Mouse (Mus musculus): Measurements from ENCODE around the gene Scd2. TPM values are rescaled to one million over a fixed set of nuclear protein-coding genes. Genes with fewer than 3 reads are reported as not detected.
"Not testable (repeated sequence)": the region's sequence is repeated elsewhere in the genome, so short reads cannot be mapped to it uniquely, and the experiment has no call there.

Gene Scd2
- total and polyA plus RNA-seq, 2 experiments from 2014 or later, result 224 to 948 TPM

GRCm38 (mm10) chr19:44248854-44249351 lies 44.6 kb upstream of the Scd2 start:
- ATAC-seq (ENCODE audit: low FRiP score) (no peak), DNase-seq (ENCODE audit: low spot score) (no peak)
- Histone ChIP-seq H3K4me2 (ENCODE audit: low read depth, low read length, poor library complexity, severe bottlenecking) (peak overlapping the region; percentile 66), H3K4me1 (ENCODE audit: insufficient read depth, low read length) (peaks cover 7% of the 10 kb centered on the region; the same call in 1 of the 2 replicates), H3K4me3 (ENCODE audit: low read depth, low read length) (no peak overlapping the region), H3K27ac (ENCODE audit: low read depth, low read length) (peak overlapping the region; percentile 88), H3K9me3 (ENCODE audit: low read length) (no peaks in the 10 kb centered on the region), H3K36me3 (ENCODE audit: insufficient read depth, low read length) (no peaks in the 10 kb centered on the region), H3K9ac (replicated peaks; ENCODE audit: low read length, poor library complexity, severe bottlenecking) (no peak overlapping the region), H3K27me3 (ENCODE audit: insufficient read depth, low read length) (no peaks in the 10 kb centered on the region)
- WGBS, result 71% methylated on average over 11 of the region's 11 CpGs
- TF ChIP-seq CTCF (IDR thresholded peaks at IDR 0.05), result no peak

- not testable (repeated sequence) for H3K9me3 ChIP-seq (ENCODE audit: low read length); H3K36me3 ChIP-seq (ENCODE audit: insufficient read depth, low read length); DNase-seq (ENCODE audit: low spot score); H3K4me3 ChIP-seq (ENCODE audit: low read depth, low read length); ATAC-seq (ENCODE audit: low FRiP score); H3K27ac ChIP-seq (ENCODE audit: low read depth, low read length); H3K4me1 ChIP-seq (ENCODE audit: insufficient read depth, low read length); H3K9ac ChIP-seq (replicated peaks; ENCODE audit: low read length, poor library complexity, severe bottlenecking); H3K27me3 ChIP-seq (ENCODE audit: insufficient read depth, low read length); H3K4me2 ChIP-seq (ENCODE audit: low read depth, low read length, poor library complexity, severe bottlenecking)
- WGBS, result 91% methylated on average over 6 of the region's 6 CpGs
Measured at GRCm38 (mm10) chr19:44251138-44251537, 42.3 kb upstream of the Scd2 start.

- H3K27me3 ChIP-seq (ENCODE audit: insufficient read depth, low read length), result no peaks in the 10 kb centered on the region
- H3K4me3 ChIP-seq (ENCODE audit: low read depth, low read length), result no peak overlapping the region
- DNase-seq (ENCODE audit: low spot score) (no peak), ATAC-seq (ENCODE audit: low FRiP score) (no peak)
- no peaks in the 10 kb centered on the region for H3K4me1 ChIP-seq (ENCODE audit: insufficient read depth, low read length)
- no peak for TF ChIP-seq CTCF (IDR thresholded peaks at IDR 0.05)
- H3K36me3 ChIP-seq (ENCODE audit: insufficient read depth, low read length), result no peaks in the 10 kb centered on the region
- H3K9ac ChIP-seq (replicated peaks; ENCODE audit: low read length, poor library complexity, severe bottlenecking), result no peak overlapping the region
- no peak overlapping the region for H3K27ac ChIP-seq (ENCODE audit: low read depth, low read length)
- 69% methylated on average over 12 of the region's 12 CpGs for WGBS
- H3K4me2 ChIP-seq (ENCODE audit: low read depth, low read length, poor library complexity, severe bottlenecking), result no peak overlapping the region
- no peaks in the 10 kb centered on the region for H3K9me3 ChIP-seq (ENCODE audit: low read length)
Measured at GRCm38 (mm10) chr19:44251936-44252558, 41.4 kb upstream of the Scd2 start.

GRCm38 (mm10) chr19:44254106-44254505 lies 39.4 kb upstream of the Scd2 start:
- 86% methylated on average over 2 of the region's 4 CpGs for WGBS
- not testable (repeated sequence) for H3K27ac ChIP-seq (ENCODE audit: low read depth, low read length); DNase-seq (ENCODE audit: low spot score); H3K9ac ChIP-seq (replicated peaks; ENCODE audit: low read length, poor library complexity, severe bottlenecking); H3K9me3 ChIP-seq (ENCODE audit: low read length); H3K27me3 ChIP-seq (ENCODE audit: insufficient read depth, low read length); H3K36me3 ChIP-seq (ENCODE audit: insufficient read depth, low read length); H3K4me2 ChIP-seq (ENCODE audit: low read depth, low read length, poor library complexity, severe bottlenecking); H3K4me3 ChIP-seq (ENCODE audit: low read depth, low read length); H3K4me1 ChIP-seq (ENCODE audit: insufficient read depth, low read length); ATAC-seq (ENCODE audit: low FRiP score)

- Histone ChIP-seq H3K9ac (replicated peaks; ENCODE audit: low read length, poor library complexity, severe bottlenecking) (no peak overlapping the region), H3K4me2 (ENCODE audit: low read depth, low read length, poor library complexity, severe bottlenecking) (no peak overlapping the region), H3K27ac (ENCODE audit: low read depth, low read length) (no peak overlapping the region), H3K4me3 (ENCODE audit: low read depth, low read length) (no peak overlapping the region), H3K27me3 (ENCODE audit: insufficient read depth, low read length) (no peaks in the 10 kb centered on the region), H3K36me3 (ENCODE audit: insufficient read depth, low read length) (no peaks in the 10 kb centered on the region), H3K9me3 (ENCODE audit: low read length) (no peaks in the 10 kb centered on the region), H3K4me1 (ENCODE audit: insufficient read depth, low read length) (no peaks in the 10 kb centered on the region)
- TF ChIP-seq CTCF (IDR thresholded peaks at IDR 0.05), result no peak
- WGBS, result 92% methylated on average over 13 of the region's 13 CpGs
- DNase-seq (ENCODE audit: low spot score) (no peak), ATAC-seq (ENCODE audit: low FRiP score) (no peak)
Measured at GRCm38 (mm10) chr19:44257377-44257966, 36.0 kb upstream of the Scd2 start.

DNA sequence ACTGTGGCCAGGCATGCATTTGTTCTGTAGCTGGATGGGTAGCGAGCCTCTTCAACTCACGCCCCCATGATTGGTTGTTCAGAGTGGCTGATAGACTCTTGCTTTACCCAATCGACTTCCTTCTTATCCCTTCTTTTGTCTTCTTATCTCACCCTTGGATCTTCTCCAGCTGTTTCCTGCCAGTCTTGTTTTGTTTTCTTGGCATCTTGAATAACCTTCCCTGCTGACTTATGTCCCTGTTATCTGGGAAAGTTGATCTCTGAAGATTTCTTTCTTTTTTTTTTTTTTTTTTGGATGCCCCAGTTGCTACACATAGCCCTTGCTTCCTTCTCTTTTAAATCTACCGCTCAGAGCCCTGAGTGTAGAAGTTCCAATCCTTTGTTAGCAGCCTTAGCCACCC lies 34.0 kb upstream of the Scd2 start:
- H3K27me3 ChIP-seq (ENCODE audit: insufficient read depth, low read length), result no peaks in the 10 kb centered on the region
- H3K9me3 ChIP-seq (ENCODE audit: low read length), result no peaks in the 10 kb centered on the region
- no peak for TF ChIP-seq CTCF (IDR thresholded peaks at IDR 0.05)
- no peaks in the 10 kb centered on the region for H3K4me1 ChIP-seq (ENCODE audit: insufficient read depth, low read length)
- no peak overlapping the region for H3K27ac ChIP-seq (ENCODE audit: low read depth, low read length)
- DNase-seq (ENCODE audit: low spot score), result no peak
- ATAC-seq (ENCODE audit: low FRiP score), result no peak
- H3K4me3 ChIP-seq (ENCODE audit: low read depth, low read length), result no peak overlapping the region
- 80% methylated on average over 4 of the region's 4 CpGs for WGBS
- no peaks in the 10 kb centered on the region for H3K36me3 ChIP-seq (ENCODE audit: insufficient read depth, low read length)
- no peak overlapping the region for H3K4me2 ChIP-seq (ENCODE audit: low read depth, low read length, poor library complexity, severe bottlenecking)
- H3K9ac ChIP-seq (replicated peaks; ENCODE audit: low read length, poor library complexity, severe bottlenecking), result no peak overlapping the region
